Mouse (Mus musculus) lung, adult 2 months (tissue): Measurements from ENCODE around the gene Ppara. TPM values are rescaled to one million over a fixed set of nuclear protein-coding genes. Genes with fewer than 3 reads are reported as not detected.

Source experiments
- DNase-seq: peaks from one replicate; pipeline ENCODE4 v3.0.0; 2022
- H3K4me1 ChIP-seq: fragments of 200-500 bp; 2 replicates; pipeline ENCODE4 v1.6.1; 2011; ENCODE audit warnings: low read length; ENCODE audit not compliant: control insufficient read depth, insufficient read depth
- H3K4me3 ChIP-seq: fragments of 200-500 bp; replicated peaks from 2 replicates; pipeline ENCODE3; 2011; ENCODE audit warnings: low read depth, mild to moderate bottlenecking, control low read depth, low read length; ENCODE audit errors: extremely low read depth
- CTCF ChIP-seq: fragments of 200-500 bp; IDR thresholded peaks from 2 replicates; pipeline ENCODE4 v1.5.1; 2011; ENCODE audit warnings: mild to moderate bottlenecking, low read length, control low read depth; ENCODE audit not compliant: insufficient read depth
- POLR2A ChIP-seq: fragments of 200-500 bp; IDR thresholded peaks from 2 replicates; pipeline ENCODE4 v1.6.1; 2011; ENCODE audit warnings: low read depth, mild to moderate bottlenecking, control low read depth, low read length, borderline replicate concordance; ENCODE audit errors: extremely low read depth
- WGBS: fragments of 180-500 bp; shearing (Covaris S2); methylation state at CpG from one replicate; pipeline ENCODE4 v1.1.7; 2018; 5-methylcytosine and 5-hydroxymethylcytosine counted together
- polyA plus RNA-seq: library from polyadenylated mRNA; depleted of rRNA; stranded (reverse); fragments of >200 nt; gene quantifications from 2 replicates; pipeline ENCODE4 v1.2.3, GENCODE M21; 2012

Gene Ppara
- polyA plus RNA-seq, 1 experiment: 2.3 TPM

DNA sequence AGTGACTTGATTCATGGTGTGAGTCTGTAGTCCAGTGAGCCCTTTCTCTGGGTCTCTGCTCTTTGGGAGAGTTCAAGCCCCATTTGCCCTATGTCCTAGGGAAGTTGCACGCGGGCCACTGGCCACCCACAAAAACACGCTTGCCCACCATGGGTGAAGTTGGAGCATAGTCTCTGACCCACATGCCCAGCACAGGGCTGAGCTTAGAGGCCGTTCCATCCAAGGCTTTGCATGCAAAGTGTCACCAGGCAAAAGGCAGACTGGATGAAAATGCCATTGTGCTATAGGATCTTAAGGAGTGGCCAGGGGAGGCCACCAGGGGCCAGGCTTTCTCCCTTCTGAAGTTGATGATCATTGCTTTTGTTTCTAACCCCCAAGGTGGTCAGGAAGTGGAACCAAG is 30.9 kb upstream of the Ppara start:
- H3K4me3 ChIP-seq: no peak overlapping the region
- H3K4me1 ChIP-seq: peaks cover 62% of the 10 kb centered on the region
- TF ChIP-seq CTCF: no peak
- no peak for TF ChIP-seq POLR2A
- WGBS: 87% methylated on average over 4 of the region's 4 CpGs
- no peak for DNase-seq

DNA sequence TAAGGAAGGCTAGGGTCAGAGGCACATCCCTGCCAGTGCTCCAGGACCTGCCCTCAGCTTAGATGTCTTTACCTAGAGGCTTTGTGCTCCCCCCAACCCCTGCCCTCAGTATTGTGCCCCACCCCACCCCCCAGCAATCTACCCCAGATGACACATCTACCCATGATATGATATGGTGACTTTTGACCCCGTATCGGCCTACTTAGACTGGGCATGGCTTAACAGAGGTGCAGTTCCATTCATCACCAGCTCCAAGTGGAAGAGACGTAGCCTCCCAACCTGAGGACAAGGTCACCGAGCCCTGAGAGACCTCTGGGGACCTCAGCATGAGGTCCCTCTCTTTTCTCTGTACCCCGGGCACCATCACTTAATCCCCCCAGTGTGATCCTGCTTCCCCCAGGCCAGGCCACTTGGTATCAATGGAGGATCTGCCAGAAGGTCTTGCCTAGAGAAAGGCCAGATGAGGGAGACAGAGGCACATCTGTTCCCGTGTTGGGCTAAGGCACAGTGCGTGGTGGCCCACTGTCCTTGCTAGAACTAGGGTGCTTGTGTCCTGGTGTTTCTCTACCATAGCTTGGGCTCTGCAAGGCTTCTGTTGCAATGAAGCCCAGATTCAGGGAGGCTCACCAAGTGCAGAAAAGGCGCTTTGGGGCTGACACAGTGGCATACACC is 30.3 kb upstream of the Ppara start:
- no peak for DNase-seq
- Histone ChIP-seq H3K4me1 (peaks cover 64% of the 10 kb centered on the region), H3K4me3 (no peak overlapping the region)
- TF ChIP-seq POLR2A: no peak
- TF ChIP-seq CTCF: no peak
- 79% methylated on average over 8 of the region's 8 CpGs for WGBS

DNA sequence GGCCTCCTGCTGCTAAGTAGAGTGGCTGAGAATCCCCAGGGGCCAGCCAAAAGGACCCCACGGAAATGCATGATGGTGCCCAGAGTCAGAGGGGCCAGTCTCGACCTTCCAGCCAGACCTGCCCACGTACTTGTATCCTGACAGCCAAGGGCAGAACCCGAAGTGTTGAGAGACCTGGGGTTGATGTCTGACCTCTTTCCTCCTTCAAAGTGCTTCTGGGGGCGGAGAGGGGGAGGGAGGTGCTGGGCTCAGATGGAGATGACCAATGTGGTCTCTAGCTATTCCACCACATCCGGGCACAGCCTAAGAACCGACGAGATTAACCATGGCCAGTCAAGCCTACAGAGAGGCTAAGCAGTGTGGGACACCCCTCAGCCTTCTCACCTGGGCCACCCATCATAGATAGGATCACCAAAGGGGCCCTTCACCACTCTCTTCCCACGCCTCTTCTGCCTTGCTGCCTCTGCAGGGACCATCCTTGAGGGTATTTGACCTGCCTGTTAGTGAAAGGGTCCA is 29.7 kb upstream of the Ppara start:
- WGBS: 68% methylated on average over 9 of the region's 9 CpGs
- DNase-seq: peak; percentile 6
- TF ChIP-seq CTCF (no peak), POLR2A (no peak)
- Histone ChIP-seq H3K4me1 (peaks cover 61% of the 10 kb centered on the region), H3K4me3 (no peak overlapping the region)

DNA sequence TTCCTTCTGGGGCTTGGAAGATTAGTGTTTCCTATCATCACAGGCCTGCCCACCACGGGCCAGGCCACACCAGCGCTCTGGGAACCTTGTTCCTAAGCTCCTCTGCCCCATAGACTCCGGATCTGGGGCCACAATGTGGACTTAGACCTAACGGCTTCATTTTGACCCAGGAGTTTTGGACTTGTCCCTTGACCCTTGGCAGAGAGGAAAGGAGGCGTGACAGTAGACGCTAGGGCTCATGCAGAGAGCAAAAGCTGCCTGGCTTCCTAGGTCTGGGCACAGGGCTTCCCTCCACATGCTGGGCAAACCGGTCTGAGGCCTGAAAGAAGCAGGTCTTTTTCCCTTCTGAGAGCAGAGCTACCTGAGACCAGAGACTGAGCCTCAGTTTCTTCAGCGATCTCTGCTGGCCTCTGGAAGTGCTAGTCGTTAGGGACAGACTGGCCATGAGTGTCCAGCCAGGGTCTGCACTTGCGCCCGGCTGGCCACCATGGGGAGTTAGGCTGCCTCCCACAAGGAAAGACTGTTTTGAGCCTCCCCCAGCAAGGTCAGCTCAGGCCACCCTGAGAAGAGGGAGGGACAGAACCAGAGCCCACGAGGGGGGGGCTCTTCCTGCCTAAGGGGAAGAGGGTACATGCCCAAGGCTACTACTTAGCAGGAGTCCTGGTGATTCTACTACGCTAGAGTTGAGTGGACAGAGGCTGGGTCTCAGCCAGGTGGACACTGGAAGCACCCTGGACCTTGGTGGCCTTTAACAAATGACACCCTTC is 29.0 kb upstream of the Ppara start:
- TF ChIP-seq CTCF (no peak), POLR2A (no peak)
- peaks cover 55% of the 10 kb centered on the region for H3K4me1 ChIP-seq
- DNase-seq: peak; percentile 37
- WGBS: 43% methylated on average over 13 of the region's 13 CpGs
- H3K4me3 ChIP-seq: no peak overlapping the region

DNA sequence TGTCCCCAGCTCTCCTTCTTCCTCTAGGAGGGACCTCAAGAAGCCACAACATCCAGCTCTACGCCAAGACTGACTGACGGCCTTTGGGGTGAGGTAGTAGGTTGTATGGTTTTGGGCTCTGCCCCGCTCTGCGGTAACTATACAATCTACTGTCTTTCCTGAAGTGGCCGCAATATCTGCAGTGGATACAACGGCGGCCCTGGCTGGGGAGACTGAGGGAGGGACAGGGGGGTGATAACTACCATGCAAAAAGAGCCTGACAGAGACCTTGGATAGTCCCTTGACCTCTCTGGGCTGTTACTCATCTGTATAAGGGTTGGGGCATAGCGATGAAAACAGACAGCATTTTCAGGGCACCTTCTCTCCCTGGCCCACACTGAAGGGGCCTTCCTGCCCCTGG is 28.3 kb upstream of the Ppara start:
- 77% methylated on average over 8 of the region's 8 CpGs for WGBS
- TF ChIP-seq CTCF (no peak), POLR2A (no peak)
- peak; percentile 4 for DNase-seq
- Histone ChIP-seq H3K4me1 (peaks cover 48% of the 10 kb centered on the region), H3K4me3 (no peak overlapping the region)

DNA sequence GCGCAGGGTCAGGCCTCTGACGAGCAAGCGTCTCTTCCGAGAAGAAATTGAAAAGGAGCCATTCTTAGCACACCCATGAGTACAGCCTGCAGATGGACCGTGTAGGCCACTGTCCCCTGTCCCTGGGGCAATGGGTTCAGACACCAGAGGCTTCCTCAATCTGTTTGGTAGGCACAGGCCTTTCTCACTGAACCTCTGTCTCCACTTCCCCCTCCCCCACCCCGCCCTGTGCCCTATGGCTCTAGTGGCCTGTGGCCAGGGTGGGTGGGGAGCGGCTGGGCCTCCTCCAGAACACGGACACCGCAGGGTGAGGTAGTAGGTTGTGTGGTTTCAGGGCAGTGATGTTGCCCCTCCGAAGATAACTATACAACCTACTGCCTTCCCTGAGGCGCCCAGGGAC is 27.8 kb upstream of the Ppara start:
- H3K4me1 ChIP-seq: peaks cover 44% of the 10 kb centered on the region
- 83% methylated on average over 11 of the region's 11 CpGs for WGBS
- DNase-seq: peak; percentile 9
- TF ChIP-seq POLR2A (no peak), CTCF (no peak)
- H3K4me3 ChIP-seq: no peak overlapping the region

DNA sequence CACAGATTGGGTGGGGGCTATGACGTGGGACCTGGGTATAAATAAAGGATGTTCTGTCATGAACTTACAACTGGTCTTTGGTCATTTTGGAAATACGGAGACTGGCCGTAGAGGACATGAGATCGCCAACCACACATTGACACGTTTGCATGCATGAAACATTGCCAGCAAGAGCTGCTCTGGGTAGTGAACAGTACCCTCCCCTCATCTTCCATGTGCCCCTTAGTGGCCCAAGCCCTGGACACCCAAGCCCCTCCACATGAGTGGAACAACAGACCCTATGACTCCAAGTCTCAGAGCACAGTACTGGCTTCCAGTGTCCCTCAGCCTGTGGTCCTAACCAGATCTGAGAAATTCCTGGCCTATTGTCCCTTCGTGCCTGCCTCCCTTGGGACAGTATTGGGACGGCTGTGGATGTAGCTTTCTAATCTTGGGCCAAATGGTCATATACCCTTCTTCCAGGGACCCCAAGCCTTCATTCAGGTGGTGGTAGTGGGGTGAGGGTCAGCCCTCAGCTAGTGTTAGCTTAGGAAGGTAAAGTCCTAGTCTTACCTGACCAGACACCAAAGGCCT is 27.2 kb upstream of the Ppara start:
- Histone ChIP-seq H3K4me3 (no peak overlapping the region), H3K4me1 (peaks cover 38% of the 10 kb centered on the region)
- no peak for DNase-seq
- TF ChIP-seq CTCF (no peak), POLR2A (no peak)
- WGBS: 69% methylated on average over 7 of the region's 7 CpGs

DNA sequence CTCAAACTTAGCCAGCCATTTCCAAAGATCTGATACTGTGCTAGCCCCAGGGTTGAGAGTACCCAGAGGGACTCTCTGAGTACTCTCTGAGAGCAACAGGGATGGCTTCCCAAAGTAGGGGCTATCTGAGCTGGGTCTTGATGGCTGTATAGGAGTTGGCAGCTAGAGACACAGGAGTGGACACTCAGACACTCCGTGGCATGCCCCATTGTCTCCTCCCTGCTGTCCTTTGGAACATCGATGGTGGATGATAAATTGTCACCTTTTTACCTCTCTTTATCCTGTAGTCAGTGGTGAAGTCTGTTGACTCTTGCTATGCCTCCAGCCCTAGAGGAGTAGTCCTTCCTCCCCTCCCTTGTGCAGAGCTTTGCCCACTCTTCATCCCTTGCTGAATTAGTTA is 26.6 kb upstream of the Ppara start:
- Histone ChIP-seq H3K4me3 (no peak overlapping the region), H3K4me1 (peaks cover 32% of the 10 kb centered on the region)
- no peak for DNase-seq
- 57% methylated on average over 2 of the region's 2 CpGs for WGBS
- TF ChIP-seq CTCF (no peak), POLR2A (no peak)

DNA sequence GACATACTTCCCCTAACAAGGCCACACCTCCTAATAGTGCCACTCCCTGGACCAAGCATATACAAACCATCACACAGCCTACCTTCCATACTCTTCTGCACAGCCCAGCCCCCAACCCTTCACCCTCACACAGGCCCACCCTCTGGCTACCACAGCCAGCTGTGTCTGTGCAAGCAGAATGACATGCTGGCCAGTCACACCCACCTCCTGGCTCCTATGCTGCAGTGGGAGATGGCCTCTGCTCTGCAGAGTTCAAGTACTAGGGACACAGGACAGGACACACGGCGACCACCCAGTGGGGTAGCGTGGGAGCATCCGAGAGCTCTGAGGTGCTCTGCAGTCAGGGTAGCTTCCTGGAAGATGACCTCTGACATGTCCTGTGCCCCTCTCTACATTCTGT is 25.9 kb upstream of the Ppara start:
- Histone ChIP-seq H3K4me1 (peaks cover 26% of the 10 kb centered on the region), H3K4me3 (no peak overlapping the region)
- DNase-seq: no peak
- WGBS: 54% methylated on average over 4 of the region's 4 CpGs
- TF ChIP-seq POLR2A: no peak
- TF ChIP-seq CTCF: no peak
